Mouse (Mus musculus): ENCODE results near the gene Npas3. TPM values are rescaled to one million over a fixed set of nuclear protein-coding genes. Genes with fewer than 3 reads are reported as not detected.
A peak's percentile ranks its signal among the peaks of the same experiment; 100 is the strongest.

The Npas3 gene
- polyA plus RNA-seq, 1 experiment from 2014 or later, result 0.28 TPM

- H3K27me3 ChIP-seq (ENCODE audit: control insufficient read depth, insufficient read depth, low read depth, low read length), result no peaks in the 10 kb centered on the region
- ATAC-seq (ENCODE audit: low read depth), result no peak
- no peaks in the 10 kb centered on the region for H3K9me3 ChIP-seq (ENCODE audit: control insufficient read depth, low read length)
- no peaks in the 10 kb centered on the region for H3K4me1 ChIP-seq (replicated peaks; ENCODE audit: control insufficient read depth, insufficient read depth, low read length)
- H3K4me3 ChIP-seq (ENCODE audit: low read length), result no peak overlapping the region
- H3K27ac ChIP-seq (ENCODE audit: low read length), result no peak overlapping the region
- no peak overlapping the region for H3K4me2 ChIP-seq (ENCODE audit: low read depth, low read length)
- WGBS, result 80% methylated on average over 6 of the region's 6 CpGs
- H3K9ac ChIP-seq (ENCODE audit: low read length), result no peak overlapping the region
- H3K36me3 ChIP-seq (ENCODE audit: control insufficient read depth, insufficient read depth, low read length), result no peaks in the 10 kb centered on the region
These were observed 553.4 kb downstream of the Npas3 start for GRCm38 (mm10) chr12:53801831-53802230.

GRCm38 (mm10) chr12:53802381-53802780, 553.9 kb downstream of the Npas3 start:
- Histone ChIP-seq H3K4me1 (replicated peaks; ENCODE audit: control insufficient read depth, insufficient read depth, low read length) (no peaks in the 10 kb centered on the region), H3K4me2 (ENCODE audit: low read depth, low read length) (no peak overlapping the region), H3K4me3 (ENCODE audit: low read length) (no peak overlapping the region), H3K36me3 (ENCODE audit: control insufficient read depth, insufficient read depth, low read length) (no peaks in the 10 kb centered on the region), H3K9ac (ENCODE audit: low read length) (no peak overlapping the region), H3K9me3 (ENCODE audit: control insufficient read depth, low read length) (no peaks in the 10 kb centered on the region), H3K27me3 (ENCODE audit: control insufficient read depth, insufficient read depth, low read depth, low read length) (no peaks in the 10 kb centered on the region), H3K27ac (ENCODE audit: low read length) (no peak overlapping the region)
- WGBS, result 63% methylated on average over 7 of the region's 7 CpGs
- ATAC-seq (ENCODE audit: low read depth), result no peak

GRCm38 (mm10) chr12:53810081-53810480, 561.6 kb downstream of the Npas3 start:
- Histone ChIP-seq H3K27ac (ENCODE audit: low read length) (no peak overlapping the region), H3K4me3 (ENCODE audit: low read length) (no peak overlapping the region), H3K36me3 (ENCODE audit: control insufficient read depth, insufficient read depth, low read length) (no peaks in the 10 kb centered on the region), H3K4me2 (ENCODE audit: low read depth, low read length) (no peak overlapping the region), H3K27me3 (ENCODE audit: control insufficient read depth, insufficient read depth, low read depth, low read length) (no peaks in the 10 kb centered on the region), H3K4me1 (replicated peaks; ENCODE audit: control insufficient read depth, insufficient read depth, low read length) (no peaks in the 10 kb centered on the region), H3K9ac (ENCODE audit: low read length) (no peak overlapping the region), H3K9me3 (ENCODE audit: control insufficient read depth, low read length) (no peaks in the 10 kb centered on the region)
- no peak for ATAC-seq (ENCODE audit: low read depth)
- 78% methylated on average over 2 of the region's 2 CpGs for WGBS

GRCm38 (mm10) chr12:53814291-53814690, 565.8 kb downstream of the Npas3 start:
- 70% methylated on average over 7 of the region's 7 CpGs for WGBS
- no peak overlapping the region for H3K9ac ChIP-seq (ENCODE audit: low read length)
- H3K36me3 ChIP-seq (ENCODE audit: control insufficient read depth, insufficient read depth, low read length), result no peaks in the 10 kb centered on the region
- H3K4me3 ChIP-seq (ENCODE audit: low read length), result no peak overlapping the region
- ATAC-seq (ENCODE audit: low read depth), result no peak
- no peak overlapping the region for H3K4me2 ChIP-seq (ENCODE audit: low read depth, low read length)
- no peaks in the 10 kb centered on the region for H3K27me3 ChIP-seq (ENCODE audit: control insufficient read depth, insufficient read depth, low read depth, low read length)
- H3K27ac ChIP-seq (ENCODE audit: low read length), result no peak overlapping the region
- H3K9me3 ChIP-seq (ENCODE audit: control insufficient read depth, low read length), result no peaks in the 10 kb centered on the region
- H3K4me1 ChIP-seq (replicated peaks; ENCODE audit: control insufficient read depth, insufficient read depth, low read length), result no peaks in the 10 kb centered on the region

GRCm38 (mm10) chr12:53819982-53820381, 571.5 kb downstream of the Npas3 start:
- H3K4me3 ChIP-seq (ENCODE audit: low read length), result no peak overlapping the region
- H3K4me2 ChIP-seq (ENCODE audit: low read depth, low read length), result no peak overlapping the region
- H3K27ac ChIP-seq (ENCODE audit: low read length), result no peak overlapping the region
- H3K36me3 ChIP-seq (ENCODE audit: control insufficient read depth, insufficient read depth, low read length), result no peaks in the 10 kb centered on the region
- no peaks in the 10 kb centered on the region for H3K27me3 ChIP-seq (ENCODE audit: control insufficient read depth, insufficient read depth, low read depth, low read length)
- no peak overlapping the region for H3K9ac ChIP-seq (ENCODE audit: low read length)
- WGBS, result 92% methylated on average over 4 of the region's 4 CpGs
- no peak for ATAC-seq (ENCODE audit: low read depth)
- H3K9me3 ChIP-seq (ENCODE audit: control insufficient read depth, low read length), result no peaks in the 10 kb centered on the region
- H3K4me1 ChIP-seq (replicated peaks; ENCODE audit: control insufficient read depth, insufficient read depth, low read length), result no peaks in the 10 kb centered on the region

- H3K4me1 ChIP-seq (replicated peaks; ENCODE audit: control insufficient read depth, insufficient read depth, low read length), result no peaks in the 10 kb centered on the region
- H3K9me3 ChIP-seq (ENCODE audit: control insufficient read depth, low read length), result no peaks in the 10 kb centered on the region
- no peaks in the 10 kb centered on the region for H3K36me3 ChIP-seq (ENCODE audit: control insufficient read depth, insufficient read depth, low read length)
- 43% methylated on average over 4 of the region's 4 CpGs for WGBS
- H3K27ac ChIP-seq (ENCODE audit: low read length), result no peak overlapping the region
- no peak overlapping the region for H3K4me3 ChIP-seq (ENCODE audit: low read length)
- ATAC-seq (ENCODE audit: low read depth), result no peak
- no peaks in the 10 kb centered on the region for H3K27me3 ChIP-seq (ENCODE audit: control insufficient read depth, insufficient read depth, low read depth, low read length)
- H3K4me2 ChIP-seq (ENCODE audit: low read depth, low read length), result no peak overlapping the region
- no peak overlapping the region for H3K9ac ChIP-seq (ENCODE audit: low read length)
These were observed 574.4 kb downstream of the Npas3 start for GRCm38 (mm10) chr12:53822881-53823280.

- no peak overlapping the region for H3K9ac ChIP-seq (ENCODE audit: low read length)
- no peak for ATAC-seq (ENCODE audit: low read depth)
- H3K4me3 ChIP-seq (ENCODE audit: low read length), result no peak overlapping the region
- no peaks in the 10 kb centered on the region for H3K27me3 ChIP-seq (ENCODE audit: control insufficient read depth, insufficient read depth, low read depth, low read length)
- no peaks in the 10 kb centered on the region for H3K36me3 ChIP-seq (ENCODE audit: control insufficient read depth, insufficient read depth, low read length)
- no peak overlapping the region for H3K4me2 ChIP-seq (ENCODE audit: low read depth, low read length)
- H3K9me3 ChIP-seq (ENCODE audit: control insufficient read depth, low read length), result no peaks in the 10 kb centered on the region
- H3K4me1 ChIP-seq (replicated peaks; ENCODE audit: control insufficient read depth, insufficient read depth, low read length), result no peaks in the 10 kb centered on the region
- no peak overlapping the region for H3K27ac ChIP-seq (ENCODE audit: low read length)
These were observed 576.8 kb downstream of the Npas3 start for GRCm38 (mm10) chr12:53825251-53825650.

- H3K27ac ChIP-seq (ENCODE audit: low read length), result no peak overlapping the region
- H3K4me1 ChIP-seq (replicated peaks; ENCODE audit: control insufficient read depth, insufficient read depth, low read length), result no peaks in the 10 kb centered on the region
- no peaks in the 10 kb centered on the region for H3K9me3 ChIP-seq (ENCODE audit: control insufficient read depth, low read length)
- no peak overlapping the region for H3K9ac ChIP-seq (ENCODE audit: low read length)
- no peak overlapping the region for H3K4me2 ChIP-seq (ENCODE audit: low read depth, low read length)
- H3K27me3 ChIP-seq (ENCODE audit: control insufficient read depth, insufficient read depth, low read depth, low read length), result no peaks in the 10 kb centered on the region
- H3K36me3 ChIP-seq (ENCODE audit: control insufficient read depth, insufficient read depth, low read length), result no peaks in the 10 kb centered on the region
- peak; percentile 79 for ATAC-seq (ENCODE audit: low read depth)
- H3K4me3 ChIP-seq (ENCODE audit: low read length), result no peak overlapping the region
- 48% methylated on average over 12 of the region's 12 CpGs for WGBS
These were observed 577.6 kb downstream of the Npas3 start for GRCm38 (mm10) chr12:53825898-53826605.

GRCm38 (mm10) chr12:53826812-53827211, 578.3 kb downstream of the Npas3 start:
- 69% methylated on average over 3 of the region's 3 CpGs for WGBS
- Histone ChIP-seq H3K36me3 (ENCODE audit: control insufficient read depth, insufficient read depth, low read length) (no peaks in the 10 kb centered on the region), H3K4me1 (replicated peaks; ENCODE audit: control insufficient read depth, insufficient read depth, low read length) (no peaks in the 10 kb centered on the region), H3K9ac (ENCODE audit: low read length) (no peak overlapping the region), H3K9me3 (ENCODE audit: control insufficient read depth, low read length) (no peaks in the 10 kb centered on the region), H3K27ac (ENCODE audit: low read length) (no peak overlapping the region), H3K27me3 (ENCODE audit: control insufficient read depth, insufficient read depth, low read depth, low read length) (no peaks in the 10 kb centered on the region), H3K4me2 (ENCODE audit: low read depth, low read length) (no peak overlapping the region), H3K4me3 (ENCODE audit: low read length) (no peak overlapping the region)
- no peak for ATAC-seq (ENCODE audit: low read depth)

GRCm38 (mm10) chr12:53832590-53832989, 584.1 kb downstream of the Npas3 start:
- Histone ChIP-seq H3K4me1 (replicated peaks; ENCODE audit: control insufficient read depth, insufficient read depth, low read length) (peaks cover 2% of the 10 kb centered on the region; the same call in 1 of the 2 replicates), H3K27ac (ENCODE audit: low read length) (no peak overlapping the region), H3K4me2 (ENCODE audit: low read depth, low read length) (no peak overlapping the region), H3K4me3 (ENCODE audit: low read length) (no peak overlapping the region), H3K9ac (ENCODE audit: low read length) (no peak overlapping the region), H3K9me3 (ENCODE audit: control insufficient read depth, low read length) (no peaks in the 10 kb centered on the region), H3K27me3 (ENCODE audit: control insufficient read depth, insufficient read depth, low read depth, low read length) (no peaks in the 10 kb centered on the region), H3K36me3 (ENCODE audit: control insufficient read depth, insufficient read depth, low read length) (no peaks in the 10 kb centered on the region)
- ATAC-seq (ENCODE audit: low read depth), result no peak
- 45% methylated on average over 6 of the region's 6 CpGs for WGBS
